Mouse (Mus musculus) ES-Bruce4 (cell line): ENCODE data around the gene Rars.

Experiments
- CTCF ChIP-seq: IDR thresholded peaks from one replicate; pipeline ENCODE4 v1.8.1; 2011; ENCODE audit warnings: low read depth, low read length
- EP300 ChIP-seq: IDR thresholded peaks from 2 replicates; pipeline ENCODE4 v1.6.1; 2011; ENCODE audit warnings: low read depth, low read length; ENCODE audit not compliant: insufficient read depth
- POLR2A ChIP-seq: IDR thresholded peaks from one replicate; pipeline ENCODE4 v1.8.1; 2011; ENCODE audit warnings: low read length; ENCODE audit not compliant: insufficient read depth

DNA sequence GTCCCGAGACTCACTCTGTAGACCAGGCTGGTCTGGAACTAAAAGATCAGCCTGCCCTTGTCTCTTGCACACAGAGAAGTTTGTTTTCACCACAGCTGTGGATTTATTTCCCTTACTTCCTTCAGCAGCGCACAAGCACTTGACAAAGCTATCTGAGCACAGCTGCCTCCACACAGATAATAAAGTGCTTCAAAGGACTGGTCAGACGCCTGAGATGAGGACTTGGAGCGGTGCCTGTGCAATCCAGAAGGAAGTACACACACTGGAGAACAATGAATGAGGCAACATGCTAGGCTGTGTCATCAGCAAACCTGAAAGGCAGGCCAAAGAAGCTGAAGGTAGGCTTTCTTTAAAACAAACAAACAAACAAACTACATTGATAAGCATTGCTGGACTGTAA, 2.2 kb downstream of the Rars start:
- no peak for TF ChIP-seq POLR2A
- TF ChIP-seq CTCF: no peak
- TF ChIP-seq EP300: no peak
